Mouse (Mus musculus): Measurements from ENCODE around the gene Olfr1026.

Olfr1026 gene

GRCm38 (mm10) chr2:85921258-85921657 lies at the start of gene Olfr1026:
Olfr1026 (plus strand) TSS chr2:85921558.
- DNase-seq: no peak

DNA sequence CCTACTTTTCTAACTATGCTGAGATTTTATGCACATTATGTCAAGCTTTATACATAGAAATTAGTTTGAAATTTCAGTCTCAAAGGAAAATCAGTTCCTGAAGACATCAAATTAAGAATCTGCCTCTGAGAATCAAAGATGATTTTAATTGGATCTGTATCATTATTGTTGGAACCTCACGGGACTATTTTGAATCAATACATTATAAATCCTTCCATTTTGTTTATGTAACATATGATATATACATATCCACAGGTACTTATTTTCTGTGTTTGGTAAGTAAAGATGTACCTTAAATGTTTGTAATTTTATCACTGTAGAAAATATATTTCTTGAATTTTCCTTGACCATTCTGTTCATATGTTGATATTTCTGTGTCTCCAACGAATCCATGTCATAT lies 36.0 kb upstream of the Olfr1026 start, which contains the start of gene Olfr1023:
Olfr1023 (plus strand) TSS at position 301 of the 400 bp plus-strand sequence.
- DNase-seq: no peak

DNA sequence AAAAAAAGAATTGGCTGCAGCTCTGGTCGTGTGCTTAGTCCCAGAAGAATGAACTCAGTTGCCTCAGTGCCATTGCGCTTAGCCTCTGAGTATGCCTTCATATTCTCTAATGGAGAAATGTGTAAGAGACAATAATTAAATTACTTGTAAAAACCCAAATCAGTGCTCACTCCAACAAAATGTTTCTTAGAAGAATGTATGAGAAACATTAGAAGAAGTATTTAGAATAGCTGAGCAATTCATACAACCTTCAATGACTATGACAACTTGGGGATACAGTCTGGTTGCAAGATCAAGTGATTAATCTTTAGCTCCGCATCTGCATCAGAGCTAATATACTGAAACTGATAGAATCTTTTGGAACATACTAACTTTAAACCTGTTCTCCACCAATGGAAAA lies 16.4 kb upstream of the Olfr1026 start, which contains the start of gene Olfr1024:
Olfr1024 (minus strand) TSS at position 101 of the 400 bp plus-strand sequence.
- no peak for DNase-seq

GRCm38 (mm10) chr2:85913197-85913596 lies 8.2 kb upstream of the Olfr1026 start:
- DNase-seq: no peak

GRCm38 (mm10) chr2:85914893-85915292 lies 6.5 kb upstream of the Olfr1026 start, which contains the start of gene Olfr1025-ps1:
Olfr1025-ps1 (plus strand) TSS chr2:85915193.
- DNase-seq: no peak

DNA sequence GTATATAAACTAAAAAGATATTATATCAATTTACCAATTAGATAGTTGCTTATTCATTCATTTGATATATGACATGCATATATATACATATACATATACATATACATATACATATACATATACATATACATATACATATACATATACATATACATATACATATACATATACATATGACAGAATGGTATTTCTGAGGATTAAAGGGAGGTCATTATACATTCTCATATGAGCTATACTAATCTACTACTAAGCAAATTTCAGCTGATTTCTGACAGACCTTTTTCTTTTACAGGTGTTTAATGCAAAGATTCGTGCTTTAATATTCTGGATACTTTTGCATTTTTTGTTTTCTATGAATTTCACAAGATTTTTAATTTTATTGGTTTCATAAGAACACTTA lies 28.8 kb downstream of the Olfr1026 start, which contains the start of gene Olfr1028:
Olfr1028 (plus strand) TSS at position 301 of the 400 bp plus-strand sequence.
- no peak for DNase-seq

GRCm38 (mm10) chr2:85973595-85973994 lies 52.2 kb downstream of the Olfr1026 start, which contains the start of gene Olfr1029:
Olfr1029 (plus strand) TSS chr2:85973895.
- DNase-seq: no peak
